Mouse (Mus musculus) ES-Bruce4 (cell line): ENCODE measurements around the gene Dph3. TPM values are rescaled to one million over a fixed set of nuclear protein-coding genes. Genes with fewer than 3 reads are reported as not detected.
"Not testable (repeated sequence)": the region's sequence is repeated elsewhere in the genome, so short reads cannot be mapped to it uniquely, and the experiment has no call there.

Experiments used
- H3K27ac ChIP-seq: 2 replicates; pipeline ENCODE4 v1.5.1; 2012; ENCODE audit warnings: low read length, inconsistent platforms; ENCODE audit not compliant: insufficient read depth
- H3K27me3 ChIP-seq: 2 replicates; pipeline ENCODE4 v1.6.1; 2012; ENCODE audit warnings: mild to moderate bottlenecking, low read length, inconsistent platforms; ENCODE audit not compliant: control insufficient read depth, poor library complexity, insufficient read depth, severe bottlenecking
- H3K36me3 ChIP-seq: 2 replicates; pipeline ENCODE4 v1.6.1; 2012; ENCODE audit warnings: inconsistent platforms, mild to moderate bottlenecking, low read length, moderate library complexity; ENCODE audit not compliant: control insufficient read depth, poor library complexity, insufficient read depth, severe bottlenecking
- H3K4me1 ChIP-seq: one replicate; pipeline ENCODE4 v1.8.1; 2011; ENCODE audit warnings: low read length; ENCODE audit not compliant: control insufficient read depth, insufficient read depth
- H3K4me3 ChIP-seq: 2 replicates; pipeline ENCODE4 v1.5.1; 2011; ENCODE audit warnings: low read depth, mild to moderate bottlenecking, low read length
- H3K9ac ChIP-seq: 2 replicates; pipeline ENCODE4 v1.6.1; 2012; ENCODE audit warnings: low read depth, mild to moderate bottlenecking, inconsistent platforms; ENCODE audit not compliant: poor library complexity, severe bottlenecking
- H3K9me3 ChIP-seq: replicated peaks from 2 replicates; pipeline ENCODE4 v1.6.1; 2012; ENCODE audit warnings: mild to moderate bottlenecking, low read length, inconsistent platforms; ENCODE audit not compliant: control insufficient read depth, poor library complexity, insufficient read depth, severe bottlenecking
- CTCF ChIP-seq: IDR thresholded peaks from one replicate; pipeline ENCODE4 v1.8.1; 2011; ENCODE audit warnings: low read depth, low read length
- EP300 ChIP-seq: IDR thresholded peaks from 2 replicates; pipeline ENCODE4 v1.6.1; 2011; ENCODE audit warnings: low read depth, low read length; ENCODE audit not compliant: insufficient read depth
- POLR2A ChIP-seq: IDR thresholded peaks from one replicate; pipeline ENCODE4 v1.8.1; 2011; ENCODE audit warnings: low read length; ENCODE audit not compliant: insufficient read depth
- polyA plus RNA-seq: library from polyadenylated mRNA; stranded (reverse); fragments of >200 nt; gene quantifications from 2 replicates; pipeline ENCODE4 v1.2.4, GENCODE M21; 2011; ENCODE audit warnings: low read depth; ENCODE audit not compliant: missing spikeins, insufficient read depth, insufficient read length

Dph3 gene
- polyA plus RNA-seq, 1 experiment, result 55.0 TPM

DNA sequence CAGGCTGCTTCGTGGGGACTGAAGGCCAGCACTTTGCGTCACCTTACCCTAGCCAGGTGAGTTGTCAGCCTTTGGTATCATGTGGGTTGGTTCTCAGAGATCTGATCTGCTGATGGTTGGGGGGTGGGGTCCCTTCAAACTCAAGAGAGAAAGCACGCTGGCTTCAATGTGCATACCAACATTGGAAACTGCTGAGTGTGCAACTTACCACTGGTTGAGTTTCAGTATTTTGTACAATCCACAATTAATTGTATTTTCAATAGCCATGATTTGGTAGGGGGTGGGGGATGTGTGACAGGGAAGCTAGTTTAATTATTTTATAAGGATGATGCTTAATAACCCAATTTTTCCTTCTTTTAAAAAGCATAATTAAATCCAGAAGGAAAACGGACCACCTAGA lies 6.2 kb upstream of the Dph3 start:
- H3K9ac ChIP-seq, result no peak overlapping the region
- peaks cover 44% of the 10 kb centered on the region for H3K36me3 ChIP-seq
- TF ChIP-seq EP300 (no peak), POLR2A (no peak), CTCF (no peak)
- no peaks in the 10 kb centered on the region for H3K4me1 ChIP-seq
- no peaks in the 10 kb centered on the region for H3K9me3 ChIP-seq
- H3K27ac ChIP-seq, result no peak overlapping the region
- no peak overlapping the region for H3K4me3 ChIP-seq
- H3K27me3 ChIP-seq, result no peaks in the 10 kb centered on the region

DNA sequence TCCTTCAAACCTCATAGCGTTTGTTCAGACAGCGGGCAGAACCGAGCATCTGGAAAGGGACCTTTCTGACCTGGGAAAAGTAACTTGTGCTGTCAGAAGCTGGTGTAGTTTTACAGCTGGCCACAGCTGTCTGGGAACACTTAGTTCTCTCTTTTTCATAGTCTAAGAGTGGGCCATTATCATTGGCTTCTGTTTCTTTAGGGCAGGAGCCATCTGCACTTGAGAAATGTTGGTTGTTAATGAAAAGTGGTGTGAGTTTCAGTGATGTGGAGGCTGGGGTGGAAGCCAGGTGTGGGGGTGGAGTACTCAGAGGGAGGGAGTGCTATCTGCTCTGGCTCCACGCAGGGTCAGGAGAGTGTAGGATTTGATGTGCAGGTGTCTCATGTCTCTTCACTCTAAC lies 5.6 kb upstream of the Dph3 start:
- Histone ChIP-seq H3K27ac (no peak overlapping the region), H3K4me3 (no peak overlapping the region), H3K27me3 (no peaks in the 10 kb centered on the region), H3K9ac (no peak overlapping the region), H3K4me1 (no peaks in the 10 kb centered on the region), H3K36me3 (peaks cover 39% of the 10 kb centered on the region), H3K9me3 (no peaks in the 10 kb centered on the region)
- TF ChIP-seq CTCF (no peak), EP300 (no peak), POLR2A (no peak)

DNA sequence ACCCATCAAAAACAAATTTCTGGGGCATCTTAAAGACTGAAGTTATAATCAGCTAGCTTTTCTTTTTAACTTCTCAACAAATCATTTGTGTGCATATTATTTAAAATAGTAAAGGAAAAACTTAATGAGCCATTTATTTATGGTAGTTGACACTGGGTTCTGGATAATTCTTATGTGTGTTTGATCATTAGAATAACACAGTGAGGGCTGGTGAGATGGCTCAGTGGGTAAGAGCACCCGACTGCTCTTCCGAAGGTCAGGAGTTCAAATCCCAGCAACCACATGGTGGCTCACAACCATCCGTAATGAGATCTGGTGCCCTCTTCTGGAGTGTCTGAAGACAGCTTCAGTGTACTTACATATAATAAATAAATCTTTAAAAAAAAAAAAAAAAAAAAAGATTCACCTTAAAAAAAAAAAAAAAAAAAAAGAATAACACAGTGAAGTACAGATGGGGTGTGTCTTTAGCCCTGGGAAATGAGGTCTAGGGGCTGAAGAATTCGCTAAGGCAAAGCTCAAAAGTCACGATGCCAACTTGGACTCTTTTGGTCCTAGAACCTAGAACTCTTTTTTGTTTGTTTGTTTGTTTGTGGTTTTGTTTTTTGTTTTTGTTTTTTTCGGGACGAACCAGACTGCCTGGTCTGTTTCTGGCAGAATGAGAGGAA lies 2.2 kb upstream of the Dph3 start:
- not testable (repeated sequence) for H3K4me1 ChIP-seq, H3K27me3 ChIP-seq, H3K4me3 ChIP-seq, H3K9me3 ChIP-seq
- Histone ChIP-seq H3K27ac (0 out of 2 replicates have a peak overlapping the region, but pooled peaks have one; percentile 61), H3K9ac (peak overlapping the region; percentile 44), H3K36me3 (peaks cover 18% of the 10 kb centered on the region)

DNA sequence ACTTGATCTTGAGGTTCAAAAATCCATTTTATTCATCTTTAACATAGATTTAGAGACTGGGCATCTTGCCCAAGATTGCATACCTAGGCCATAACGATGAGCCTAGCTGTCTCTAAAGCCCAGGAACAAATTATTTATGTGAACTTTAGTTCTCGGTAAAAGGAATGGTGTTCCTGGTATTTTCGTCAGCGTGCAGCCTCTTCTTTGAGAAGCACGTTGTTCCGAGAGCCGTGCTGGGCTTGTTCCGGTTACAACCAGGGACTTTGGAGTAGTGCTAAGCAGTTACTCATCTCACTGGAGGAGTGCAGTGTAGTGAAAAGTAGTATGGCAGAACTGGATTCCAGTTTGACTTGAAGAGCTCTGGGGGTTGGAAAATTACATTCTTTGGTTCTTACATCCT lies 697 bp upstream of the Dph3 start:
- Histone ChIP-seq H3K27me3 (no peaks in the 10 kb centered on the region), H3K4me1 (no peaks in the 10 kb centered on the region), H3K9me3 (no peaks in the 10 kb centered on the region), H3K9ac (peak overlapping the region; percentile 79), H3K4me3 (peak overlapping the region; percentile 94), H3K27ac (peak overlapping the region; percentile 89), H3K36me3 (peaks cover 21% of the 10 kb centered on the region)
- TF ChIP-seq POLR2A (no peak), EP300 (no peak), CTCF (no peak)

DNA sequence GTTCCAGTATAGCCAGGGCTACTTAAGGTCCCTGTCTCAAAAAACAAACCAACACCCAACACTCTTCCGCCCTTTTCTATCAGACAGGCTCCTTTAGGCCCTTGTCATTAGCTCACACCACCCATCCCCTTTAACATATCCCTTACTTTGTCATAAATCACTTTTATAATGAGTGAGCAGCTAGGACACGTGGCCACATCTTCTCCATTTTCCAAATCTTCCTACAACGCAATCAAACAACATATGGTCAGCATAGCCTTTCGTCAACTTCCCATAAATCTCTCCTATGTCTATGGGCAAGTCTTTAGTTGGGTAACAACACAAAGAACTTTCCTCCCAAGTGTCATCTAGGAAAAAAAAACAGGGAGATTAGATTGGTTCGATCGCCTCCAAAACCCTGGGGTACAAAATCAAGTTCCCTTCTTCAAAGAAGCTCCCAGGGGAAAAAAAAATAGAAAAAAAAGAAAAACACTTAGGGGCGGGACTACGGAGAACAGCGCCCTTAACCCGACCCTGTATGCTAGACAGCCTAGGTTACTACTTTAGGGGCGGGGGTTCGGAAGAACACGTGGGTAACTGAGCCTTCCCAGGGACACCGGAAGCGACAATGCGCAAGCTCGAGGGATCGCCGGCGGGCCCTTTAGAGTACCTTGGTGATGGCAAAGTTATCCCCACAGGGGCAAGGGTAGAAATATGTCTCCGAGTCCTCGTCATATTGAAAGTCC lies 606 bp downstream of the Dph3 start, which contains the start of gene Oxnad1:
Gene Oxnad1, plus strand, starts transcription at position 614 of the 725 bp plus-strand sequence.
- H3K27ac ChIP-seq, result peak within 1 kb of the TSS; percentile 89
- H3K27me3 ChIP-seq, result no peaks in the 10 kb centered on the region
- no peaks in the 10 kb centered on the region for H3K9me3 ChIP-seq
- H3K36me3 ChIP-seq, result peaks cover 17% of the 10 kb centered on the region
- no peak for TF ChIP-seq POLR2A
- peak; percentile 9; the same call in 1 of the 2 replicates for TF ChIP-seq EP300
- peak within 1 kb of the TSS; percentile 94 for H3K4me3 ChIP-seq
- H3K9ac ChIP-seq, result peak within 1 kb of the TSS; percentile 79
- no peaks in the 10 kb centered on the region for H3K4me1 ChIP-seq

DNA sequence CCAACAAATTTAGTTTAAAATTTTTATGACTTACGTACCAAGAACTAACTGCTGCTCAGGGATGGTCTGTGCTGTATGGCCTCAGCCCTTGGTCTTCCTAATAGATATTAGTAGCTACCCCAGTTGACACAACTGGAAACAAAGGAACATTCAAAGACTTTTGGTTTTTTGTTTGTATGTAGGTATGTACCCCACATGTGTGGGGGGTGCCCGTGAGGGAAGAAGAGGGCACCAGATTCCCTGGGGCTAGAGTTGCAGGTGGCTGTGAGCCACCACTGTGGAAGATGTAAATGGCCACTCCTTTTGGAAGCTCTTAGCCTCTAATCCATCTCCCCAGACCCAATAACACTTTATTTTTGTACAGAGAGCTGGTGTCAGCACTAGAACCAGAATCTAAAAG lies 2.1 kb downstream of the Dph3 start:
- Histone ChIP-seq H3K4me3 (no peak overlapping the region), H3K27me3 (no peaks in the 10 kb centered on the region), H3K9me3 (no peaks in the 10 kb centered on the region), H3K4me1 (no peaks in the 10 kb centered on the region), H3K9ac (no peak overlapping the region), H3K27ac (no peak overlapping the region), H3K36me3 (peaks cover 17% of the 10 kb centered on the region)
- no peak for TF ChIP-seq CTCF
- no peak for TF ChIP-seq POLR2A
- no peak for TF ChIP-seq EP300
